Mouse (Mus musculus): ENCODE data around the gene Dcaf12. TPM values are rescaled to one million over a fixed set of nuclear protein-coding genes. Genes with fewer than 3 reads are reported as not detected.

The Dcaf12 gene
- total RNA-seq, 2 experiments from 2014 or later = 66.0 to 77.1 TPM

DNA sequence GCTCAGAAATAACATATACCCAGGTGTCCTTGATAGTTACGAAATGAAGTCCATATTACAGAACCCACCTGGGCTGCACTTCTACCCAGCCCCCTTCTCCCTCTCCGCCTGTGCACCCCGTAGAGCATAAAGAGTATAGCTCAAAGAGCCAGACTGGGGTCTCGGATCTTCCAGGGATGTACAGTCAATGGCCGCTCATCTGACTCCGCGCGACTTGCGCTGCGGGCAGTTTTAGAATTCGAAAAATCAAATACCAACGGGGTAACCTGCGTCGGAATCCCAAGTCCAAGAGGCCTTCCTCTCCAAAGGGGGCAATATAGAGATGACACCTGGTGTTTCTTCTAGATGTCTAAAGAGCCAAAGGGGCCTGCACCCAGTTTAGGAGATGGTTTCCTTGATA is 967 bp downstream of the Dcaf12 start:
- ATAC-seq (replicated peaks; ENCODE audit: low FRiP score, poor library complexity, severe bottlenecking) = peak; percentile 8; the same call in 1 of the 2 replicates

DNA sequence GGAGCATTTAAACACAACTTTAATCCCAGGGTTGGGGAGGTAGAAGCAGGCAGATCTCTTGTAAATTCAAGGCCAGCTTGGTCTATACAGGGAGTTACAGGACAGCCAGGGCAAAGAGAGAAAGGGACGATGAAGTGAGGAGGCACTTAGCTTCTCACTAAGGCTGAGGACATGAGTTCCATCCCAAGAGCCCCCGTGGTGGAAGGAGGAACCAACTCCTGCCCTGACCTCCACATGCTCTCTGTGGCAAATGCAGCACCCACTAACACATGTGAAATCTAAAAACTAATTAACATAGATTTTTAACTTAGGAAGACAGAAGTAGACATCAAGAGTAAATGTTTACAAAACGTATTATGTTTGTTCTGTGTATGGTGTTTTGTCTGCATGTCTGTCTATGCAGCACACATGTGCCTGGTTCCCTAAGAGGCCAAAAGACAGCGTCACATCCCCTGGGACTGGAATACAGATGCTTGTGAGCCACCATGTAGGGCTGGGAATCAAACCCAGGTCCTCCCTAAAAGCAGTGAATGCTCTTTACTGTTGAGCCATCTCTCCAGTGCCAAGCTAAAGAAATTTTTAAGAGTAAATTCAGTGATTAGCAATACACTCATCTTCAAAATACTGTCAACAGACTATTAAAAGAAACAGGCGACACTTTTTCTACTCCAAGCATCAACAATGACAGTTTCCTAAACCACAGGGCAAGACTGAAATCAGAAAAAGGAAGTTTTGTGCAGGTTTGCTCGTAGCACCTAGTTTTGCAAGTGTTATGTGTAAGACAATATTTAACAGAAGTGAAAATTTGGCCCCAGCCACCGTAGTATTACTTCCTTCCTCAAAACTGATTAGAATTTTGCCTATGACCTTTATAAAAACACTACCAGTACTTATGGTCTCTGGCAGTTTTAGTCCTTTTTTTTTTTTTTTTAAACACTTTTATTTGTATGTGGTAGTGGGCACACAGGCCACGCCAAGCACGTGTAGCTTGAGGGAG is 3.8 kb downstream of the Dcaf12 start:
- no peak for ATAC-seq (replicated peaks; ENCODE audit: low FRiP score, poor library complexity, severe bottlenecking)

DNA sequence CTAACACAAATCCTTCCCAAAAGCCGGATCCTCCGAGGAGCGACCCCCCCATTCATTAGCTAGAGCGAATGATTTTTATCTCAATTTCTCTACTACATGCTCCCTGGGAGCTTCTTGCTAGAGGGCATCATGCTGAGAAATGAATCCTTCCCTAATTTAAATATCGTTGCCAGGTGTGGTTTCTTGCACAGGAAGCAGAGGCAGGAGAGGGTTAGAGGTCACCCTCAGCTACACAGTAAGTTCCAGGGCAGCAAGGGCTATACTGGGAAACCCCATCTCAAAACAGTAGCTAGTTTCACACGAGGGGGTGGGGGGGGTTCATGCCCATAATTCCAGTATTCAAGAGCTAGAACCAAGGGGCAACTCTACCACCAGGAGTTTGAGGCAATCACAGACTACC is 7.3 kb downstream of the Dcaf12 start:
- ATAC-seq (replicated peaks; ENCODE audit: low FRiP score, poor library complexity, severe bottlenecking) = no peak

DNA sequence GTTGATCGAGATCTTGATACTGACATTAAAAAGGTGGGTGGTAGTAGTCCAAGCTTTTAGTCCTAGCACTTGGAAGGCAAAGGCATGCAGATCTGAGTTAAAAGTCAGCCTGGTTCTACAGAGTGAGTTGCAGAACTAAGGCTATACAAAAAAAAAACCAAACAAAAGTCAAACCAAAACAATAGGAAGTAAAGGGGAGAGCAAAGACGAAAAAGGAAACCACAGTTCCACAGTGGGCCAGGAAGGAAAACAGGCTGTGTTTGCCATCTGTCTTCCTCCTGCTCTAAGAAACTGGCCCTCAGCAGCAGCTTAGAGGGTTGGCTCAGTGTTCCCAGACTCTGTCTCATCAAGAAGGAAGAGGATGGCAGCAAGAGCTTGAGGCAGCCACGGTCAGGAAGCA is 10.4 kb downstream of the Dcaf12 start:
- no peak for ATAC-seq (replicated peaks; ENCODE audit: low FRiP score, poor library complexity, severe bottlenecking)

DNA sequence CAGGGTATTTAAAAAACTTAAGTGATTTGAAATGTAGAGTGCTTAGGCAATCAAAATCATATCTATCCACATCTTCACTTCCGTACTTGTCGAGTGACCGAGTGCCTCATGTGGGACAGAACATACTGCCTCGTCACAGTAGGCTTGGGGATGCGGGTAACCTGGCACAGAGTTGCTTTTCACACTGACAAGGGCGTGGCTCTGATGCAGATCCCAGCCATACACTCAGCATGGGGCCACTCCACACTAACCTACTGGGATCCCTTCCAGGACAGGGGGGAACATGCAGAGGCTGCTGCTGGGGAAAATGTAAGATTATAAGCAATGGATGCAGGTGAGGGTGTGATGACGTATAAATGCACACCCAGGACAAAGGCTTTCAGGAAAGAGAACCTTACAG is 11.0 kb downstream of the Dcaf12 start:
- 0 out of 2 replicates have a peak, but pooled peaks have one; percentile 45 for ATAC-seq (replicated peaks; ENCODE audit: low FRiP score, poor library complexity, severe bottlenecking)

DNA sequence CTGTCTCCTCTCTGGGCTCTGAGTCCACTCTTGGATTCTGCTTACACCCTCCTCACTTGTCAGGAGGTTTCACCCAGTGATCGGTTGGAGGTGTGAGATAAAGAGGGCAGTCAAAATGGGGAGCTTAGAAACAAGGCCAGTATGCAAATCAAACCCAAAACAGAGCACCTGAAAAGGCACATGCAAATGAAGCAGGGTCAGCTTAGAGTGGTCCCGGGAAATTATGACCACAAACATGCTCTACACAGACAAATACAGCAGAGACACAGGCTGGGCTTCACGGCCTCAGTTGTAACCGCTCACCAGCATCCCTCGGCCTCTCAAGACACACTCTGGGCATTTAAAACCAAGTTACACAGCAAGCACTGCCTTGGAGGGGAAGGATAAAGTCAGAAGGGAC is 15.7 kb downstream of the Dcaf12 start:
- ATAC-seq (replicated peaks; ENCODE audit: low FRiP score, poor library complexity, severe bottlenecking) = no peak

DNA sequence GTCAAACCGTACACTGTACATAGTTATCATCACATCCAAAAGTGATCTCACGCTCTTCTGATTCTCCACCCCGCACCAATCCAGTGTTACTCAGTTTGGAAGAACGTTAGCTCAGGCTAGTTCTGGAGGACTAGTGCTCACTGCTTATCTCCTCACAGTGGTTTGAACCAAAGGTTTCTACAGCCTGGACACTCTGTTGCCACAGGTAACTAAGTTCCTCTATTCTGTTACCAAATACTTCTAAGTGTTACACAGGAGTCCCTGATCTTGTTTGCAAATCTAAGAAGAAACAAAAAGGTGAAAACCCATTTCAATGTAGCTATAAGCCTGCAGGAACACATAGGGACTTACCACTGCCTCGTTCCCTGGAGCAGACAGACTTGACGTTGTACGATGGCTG is 18.7 kb downstream of the Dcaf12 start:
- ATAC-seq (replicated peaks; ENCODE audit: low FRiP score, poor library complexity, severe bottlenecking) = no peak

DNA sequence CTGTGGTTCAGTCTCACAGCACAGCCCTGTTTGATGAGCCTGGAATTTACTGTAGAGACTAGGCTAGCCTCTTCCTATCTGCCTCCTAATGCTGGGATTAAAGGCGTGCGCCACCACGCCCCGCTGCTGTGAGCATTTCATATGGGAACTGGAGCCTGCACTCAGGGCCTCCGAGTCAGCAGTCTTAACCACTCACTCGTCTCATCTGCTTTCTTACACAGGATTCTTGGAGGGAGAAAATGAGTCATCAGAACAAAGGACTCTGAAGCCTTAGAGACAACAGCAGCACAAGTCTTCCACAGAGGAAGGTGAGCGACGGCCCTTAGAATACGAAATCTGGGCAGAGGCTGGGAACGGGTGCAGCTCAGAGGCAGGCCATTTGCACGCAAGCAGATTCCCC is 19.2 kb downstream of the Dcaf12 start:
- no peak for ATAC-seq (replicated peaks; ENCODE audit: low FRiP score, poor library complexity, severe bottlenecking)

DNA sequence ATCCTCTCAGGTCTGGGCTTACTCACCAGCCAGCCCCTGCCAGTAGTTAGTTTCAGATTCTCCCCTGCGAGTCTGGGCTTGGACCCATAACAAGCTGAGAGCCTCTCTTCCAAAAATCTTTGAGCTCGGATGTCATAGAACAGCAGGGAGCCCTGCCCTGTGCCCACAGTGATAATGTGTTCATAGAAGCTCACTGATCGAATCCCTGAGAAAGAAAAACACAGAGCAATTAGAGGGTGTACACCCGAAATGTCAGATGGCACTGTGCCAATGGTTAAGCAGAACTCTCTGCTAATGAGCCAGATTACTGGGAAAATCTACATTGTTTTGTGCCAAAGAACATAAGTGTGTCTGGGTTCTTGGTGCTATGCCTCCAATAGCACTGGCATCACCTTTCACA is 20.8 kb downstream of the Dcaf12 start:
- ATAC-seq (replicated peaks; ENCODE audit: low FRiP score, poor library complexity, severe bottlenecking) = no peak

DNA sequence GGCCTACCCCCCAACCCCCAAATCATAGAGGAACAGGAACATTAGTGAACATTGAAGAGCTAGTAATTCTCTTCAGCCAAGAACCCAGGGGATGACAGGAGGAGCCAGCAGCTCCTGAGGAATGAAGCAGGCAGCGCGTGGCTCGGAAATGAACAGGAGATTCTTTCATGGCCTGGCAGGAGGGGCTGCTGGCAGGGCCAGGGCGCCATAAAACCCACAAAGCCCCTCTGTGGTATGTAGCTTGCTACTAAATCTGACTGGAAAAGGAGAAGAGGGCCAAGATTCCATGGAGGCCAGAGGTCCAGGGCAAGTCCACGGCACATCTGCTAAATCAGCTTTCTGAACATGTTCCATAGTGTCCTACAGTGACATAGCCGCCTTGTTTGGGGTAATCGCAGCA is 24.9 kb downstream of the Dcaf12 start:
- no peak for ATAC-seq (replicated peaks; ENCODE audit: low FRiP score, poor library complexity, severe bottlenecking)

DNA sequence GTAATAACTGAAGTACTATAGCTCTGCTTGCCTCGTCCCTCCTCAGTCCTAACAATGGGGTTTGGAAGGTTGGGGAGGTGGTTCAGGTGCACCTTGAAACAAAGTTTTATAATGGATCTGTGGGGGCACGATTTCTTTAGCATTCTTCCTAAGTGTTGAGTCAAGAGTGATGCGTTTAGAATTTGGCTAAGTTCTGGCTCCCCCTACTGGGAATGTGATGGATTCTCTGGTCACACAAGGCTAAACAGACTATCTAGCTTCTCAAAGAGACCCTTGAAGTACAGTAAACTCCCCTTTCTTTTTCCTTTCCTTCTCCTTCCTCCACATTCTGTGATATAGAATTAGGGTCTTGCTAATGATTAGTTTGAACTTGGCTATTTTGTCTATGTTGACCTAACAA is 28.3 kb downstream of the Dcaf12 start:
- peak; percentile 74; the same call in 1 of the 2 replicates for ATAC-seq (replicated peaks; ENCODE audit: low FRiP score, poor library complexity, severe bottlenecking)

DNA sequence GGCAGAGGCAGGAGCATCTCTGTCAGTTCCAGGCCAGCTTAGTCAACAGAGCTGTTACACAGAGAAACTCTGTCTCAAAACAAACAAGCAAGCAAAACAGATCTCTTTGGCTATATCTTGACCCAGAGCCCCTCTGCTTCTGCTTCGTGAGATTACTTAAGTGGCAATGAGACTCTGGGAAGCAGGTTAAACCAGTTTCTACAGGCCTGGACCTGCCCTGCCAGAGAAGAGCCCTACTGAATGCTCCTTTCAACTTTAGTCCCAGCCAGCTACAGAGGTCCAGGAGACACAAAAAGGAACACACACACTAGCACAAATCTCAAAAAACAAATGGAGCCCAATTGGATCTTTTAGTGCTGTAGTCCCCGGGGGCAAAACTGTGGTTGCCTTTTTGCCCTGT is 30.6 kb downstream of the Dcaf12 start:
- ATAC-seq (replicated peaks; ENCODE audit: low FRiP score, poor library complexity, severe bottlenecking) = no peak

DNA sequence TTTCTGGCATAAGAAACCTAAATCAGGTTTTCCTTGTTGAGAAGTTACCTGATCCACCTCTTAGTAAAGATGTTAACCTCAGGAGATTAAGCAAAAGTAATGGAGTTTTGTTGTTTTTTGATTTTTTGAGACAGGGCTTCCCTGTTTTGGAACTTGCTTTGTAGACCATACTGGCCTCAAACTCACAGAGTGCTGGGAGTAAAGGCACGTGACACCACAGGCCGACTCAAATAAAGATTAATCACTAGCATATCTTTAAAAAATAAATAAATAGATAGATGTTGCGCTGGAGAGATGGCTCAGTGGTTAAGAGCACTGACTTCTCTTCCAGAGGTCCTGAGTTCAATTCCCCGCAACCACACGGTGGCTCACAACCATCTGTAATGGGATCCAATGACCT is 38.8 kb downstream of the Dcaf12 start:
- ATAC-seq (replicated peaks; ENCODE audit: low FRiP score, poor library complexity, severe bottlenecking) = no peak

DNA sequence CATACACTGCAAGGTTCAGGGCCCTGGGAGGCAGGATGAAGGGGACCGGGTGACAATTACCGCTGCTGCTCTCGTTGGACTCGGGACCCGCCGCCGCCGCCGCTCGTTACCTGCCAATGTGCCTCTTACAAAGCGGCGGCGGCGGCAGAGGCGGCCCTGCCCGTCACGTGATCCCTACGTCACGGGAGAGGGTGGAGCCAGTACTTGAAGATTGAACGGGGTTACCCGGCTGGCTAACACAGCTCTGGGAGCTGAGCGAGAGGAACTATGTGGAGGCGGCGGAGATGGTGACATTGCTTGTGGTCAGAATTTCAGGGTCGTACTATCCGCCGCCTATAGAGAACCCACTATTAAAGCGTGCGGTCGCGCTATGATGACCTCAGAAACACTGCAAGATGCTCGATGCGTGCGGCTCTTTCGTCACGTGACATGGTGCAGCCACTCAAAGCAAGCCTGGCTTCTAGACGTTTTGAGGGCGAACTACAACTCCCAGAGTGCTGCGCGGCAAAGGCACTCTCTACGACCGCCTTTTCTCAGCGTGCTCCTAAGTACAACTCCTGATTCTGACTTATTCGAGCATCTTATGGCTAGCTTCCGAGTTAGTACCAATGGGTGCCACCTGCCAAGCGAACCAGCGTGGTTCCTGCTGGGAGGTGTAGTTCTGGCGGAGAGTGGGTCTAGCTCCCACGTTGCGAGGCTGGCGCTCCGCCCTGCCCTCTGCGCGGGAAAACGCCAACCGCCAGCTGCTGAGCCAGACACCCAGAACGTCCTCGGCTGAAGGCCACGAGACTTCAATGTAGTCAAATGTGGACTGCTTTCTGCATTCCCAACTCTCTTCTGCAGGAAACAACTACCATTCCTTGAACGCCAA is 39.5 kb downstream of the Dcaf12 start, which contains the start of gene Ubap2:
Gene Ubap2, minus strand, starts transcription at position 165 of the 871 bp plus-strand sequence.
- peak; percentile 91 for ATAC-seq (replicated peaks; ENCODE audit: low FRiP score, poor library complexity, severe bottlenecking)

DNA sequence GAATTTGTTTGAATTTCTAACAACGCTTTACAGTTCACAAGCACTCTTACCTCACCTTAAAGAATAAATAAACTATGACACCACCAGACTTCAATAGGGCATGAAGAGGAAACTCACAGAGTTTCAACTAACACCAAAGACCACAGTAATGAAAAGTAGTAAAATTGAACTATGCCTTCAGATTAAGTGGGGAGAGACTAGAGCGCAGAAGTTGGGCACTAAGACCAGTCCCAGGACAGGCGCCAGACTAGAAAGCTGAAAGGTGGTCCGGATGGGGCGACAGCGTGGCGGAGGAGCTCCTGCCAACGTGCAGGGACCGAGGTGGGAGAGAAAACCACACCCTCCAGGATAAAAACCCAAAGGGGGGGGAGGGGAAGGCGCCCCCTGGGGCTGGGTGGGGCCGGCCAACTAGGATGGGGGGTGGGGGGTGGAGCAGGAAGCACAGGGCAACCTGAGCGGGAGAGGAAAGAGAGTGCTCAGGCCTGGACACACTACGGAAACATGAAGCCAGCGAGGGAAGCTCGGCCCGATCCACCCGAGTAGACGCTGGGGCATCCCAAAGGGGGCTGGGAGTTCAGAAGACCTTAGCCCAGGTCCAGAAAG is 40.2 kb downstream of the Dcaf12 start:
- ATAC-seq (replicated peaks; ENCODE audit: low FRiP score, poor library complexity, severe bottlenecking) = peak; percentile 31

DNA sequence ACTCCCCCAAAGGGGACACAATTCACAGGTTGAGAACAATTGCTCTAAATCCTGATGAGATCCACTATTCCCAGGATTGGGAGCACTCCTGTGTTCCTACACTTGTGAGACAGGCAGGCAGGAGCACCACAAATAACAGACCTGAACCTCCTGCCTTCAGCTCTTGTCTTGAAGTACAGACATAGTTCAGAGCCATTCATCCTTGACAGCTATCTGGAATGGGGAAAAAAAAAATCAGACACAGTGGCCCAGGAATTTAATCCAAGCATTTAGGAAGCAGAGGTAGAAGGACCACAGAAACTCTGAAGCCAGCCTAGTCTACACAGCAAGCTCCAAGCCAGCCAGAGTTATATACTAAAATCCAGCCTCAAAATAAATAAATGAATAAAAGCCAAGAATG is 46.6 kb downstream of the Dcaf12 start:
- ATAC-seq (replicated peaks; ENCODE audit: low FRiP score, poor library complexity, severe bottlenecking) = no peak

DNA sequence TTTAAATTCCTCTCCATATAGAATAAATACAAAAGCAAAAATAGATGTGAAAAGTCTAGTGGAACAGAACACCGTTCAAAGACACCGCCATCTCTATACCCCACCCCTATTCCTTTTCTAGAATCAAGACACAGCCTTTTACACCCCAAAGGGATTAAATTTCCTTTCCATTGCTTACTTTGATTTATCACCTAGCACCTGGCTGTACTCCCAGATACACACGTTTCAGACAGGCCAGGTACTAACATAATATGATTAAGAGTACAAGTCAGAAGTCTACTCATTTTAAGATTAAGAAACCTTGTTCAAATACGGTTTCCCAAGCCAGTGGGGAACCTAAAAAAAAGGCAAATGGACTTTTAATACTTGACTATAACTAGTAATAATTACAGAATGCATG is 48.3 kb downstream of the Dcaf12 start:
- no peak for ATAC-seq (replicated peaks; ENCODE audit: low FRiP score, poor library complexity, severe bottlenecking)

DNA sequence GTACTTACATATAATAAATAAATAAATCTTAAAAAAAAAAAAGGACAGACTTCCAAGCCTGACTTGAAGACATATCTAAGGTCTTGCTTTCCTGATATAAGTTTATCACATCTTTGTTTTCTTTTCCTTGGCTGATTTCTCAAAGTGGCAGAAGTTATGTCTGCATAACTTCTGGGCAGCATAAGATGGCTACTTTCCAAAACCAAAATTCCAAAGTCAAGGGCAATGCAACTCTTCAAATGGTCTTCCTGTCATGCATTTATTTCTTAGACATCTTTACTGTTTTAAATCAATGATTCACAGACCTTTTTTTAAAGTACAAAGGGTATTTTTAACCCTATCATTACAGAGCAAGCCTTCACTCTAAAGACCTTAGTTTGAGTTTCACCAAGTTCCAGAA is 54.0 kb downstream of the Dcaf12 start:
- ATAC-seq (replicated peaks; ENCODE audit: low FRiP score, poor library complexity, severe bottlenecking) = no peak

DNA sequence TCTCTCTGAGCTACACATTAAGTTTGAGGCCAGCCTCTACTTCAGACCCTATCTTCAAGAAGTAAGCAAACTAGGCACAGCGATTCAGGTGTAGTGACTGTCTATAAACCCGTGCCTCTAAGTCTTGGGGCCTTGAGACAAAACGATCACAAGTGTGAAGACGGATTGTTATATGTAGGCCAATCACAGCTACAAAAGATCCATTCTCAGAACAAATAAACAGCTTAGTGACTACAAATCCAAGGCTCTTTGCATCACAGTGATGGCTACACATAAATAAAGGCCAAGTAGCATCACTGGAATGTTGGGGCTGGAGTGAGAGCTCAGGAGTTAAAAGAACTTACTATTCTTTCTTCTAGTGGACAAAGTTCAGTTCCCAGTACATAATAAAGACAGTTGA is 55.7 kb downstream of the Dcaf12 start:
- ATAC-seq (replicated peaks; ENCODE audit: low FRiP score, poor library complexity, severe bottlenecking) = no peak

DNA sequence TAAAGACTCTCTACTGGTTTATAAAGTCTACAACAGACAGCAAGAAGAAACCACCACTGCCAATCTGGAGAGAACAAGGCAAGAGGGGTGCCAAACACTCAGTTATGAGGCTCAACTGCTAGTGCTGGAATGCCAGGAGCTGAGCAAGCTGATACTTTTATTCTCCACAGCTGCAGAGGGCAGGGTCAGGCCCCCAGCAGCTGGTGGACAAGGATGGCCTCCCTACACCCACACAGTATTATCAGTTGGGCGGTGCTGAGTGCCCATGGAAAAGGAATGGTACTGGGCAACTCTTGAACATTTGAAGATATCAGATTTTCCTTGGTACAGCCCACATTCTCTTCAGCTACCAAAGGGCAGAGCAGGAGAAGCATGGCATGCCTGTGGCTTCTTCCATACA is 56.9 kb downstream of the Dcaf12 start:
- 0 out of 2 replicates have a peak, but pooled peaks have one; percentile 25 for ATAC-seq (replicated peaks; ENCODE audit: low FRiP score, poor library complexity, severe bottlenecking)

Measured in erythroid progenitor cell, adult 5-6 weeks (primary cell).